Mouse (Mus musculus) testis, adult 10 weeks (tissue): ENCODE results near the gene Abtb2. TPM values are rescaled to one million over a fixed set of nuclear protein-coding genes. Genes with fewer than 3 reads are reported as not detected.

Experiments
- polyA plus RNA-seq: library from polyadenylated mRNA; stranded (reverse); fragments of 350-450 nt; fragmentation: Illumina TruSeq; extraction: RNeasy Lipid Tissue Mini Kit (QIAGEN cat#74804); gene quantifications from one replicate; pipeline ENCODE4 v1.2.3, GENCODE M21; 2014; ENCODE audit warnings: low read depth, low replicate concordance

The Abtb2 gene
- polyA plus RNA-seq = 1.3 TPM

GRCm38 (mm10) chr2:103565732-103566422 is at the start of gene Abtb2:
Abtb2 (plus strand) TSS chr2:103566310.

GRCm38 (mm10) chr2:103760906-103761716 is 195.0 kb downstream of the Abtb2 start, which contains the start of gene Nat10:
Nat10 (minus strand) TSS chr2:103761270.

Other genes starting within 250 kb of the Abtb2 start
- not detected for gene Elf5, start 154.6 kb upstream of the Abtb2 start, polyA plus RNA-seq
- gene Cat, start 81.2 kb upstream of the Abtb2 start, polyA plus RNA-seq = 14.3 TPM
- 49.3 TPM for gene Nat10, start 195.0 kb downstream of the Abtb2 start, polyA plus RNA-seq
- 541 TPM for gene Caprin1, start 231.3 kb downstream of the Abtb2 start, polyA plus RNA-seq